Mouse (Mus musculus) kidney, adult 2 months (tissue): ENCODE results near the gene Cyp4f16.

Experiments used
- CTCF ChIP-seq: fragments of 200-500 bp; conservative IDR thresholded peaks from 2 replicates; pipeline ENCODE4 v1.5.1; 2011; ENCODE audit warnings: low read depth, mild to moderate bottlenecking, control low read depth, low read length, moderate library complexity, mixed read lengths; ENCODE audit not compliant: insufficient read depth, insufficient read length
- POLR2A ChIP-seq: fragments of 200-500 bp; IDR thresholded peaks from one replicate; pipeline ENCODE4 v1.6.1; 2011; ENCODE audit warnings: low read depth, low read length, control low read depth

DNA sequence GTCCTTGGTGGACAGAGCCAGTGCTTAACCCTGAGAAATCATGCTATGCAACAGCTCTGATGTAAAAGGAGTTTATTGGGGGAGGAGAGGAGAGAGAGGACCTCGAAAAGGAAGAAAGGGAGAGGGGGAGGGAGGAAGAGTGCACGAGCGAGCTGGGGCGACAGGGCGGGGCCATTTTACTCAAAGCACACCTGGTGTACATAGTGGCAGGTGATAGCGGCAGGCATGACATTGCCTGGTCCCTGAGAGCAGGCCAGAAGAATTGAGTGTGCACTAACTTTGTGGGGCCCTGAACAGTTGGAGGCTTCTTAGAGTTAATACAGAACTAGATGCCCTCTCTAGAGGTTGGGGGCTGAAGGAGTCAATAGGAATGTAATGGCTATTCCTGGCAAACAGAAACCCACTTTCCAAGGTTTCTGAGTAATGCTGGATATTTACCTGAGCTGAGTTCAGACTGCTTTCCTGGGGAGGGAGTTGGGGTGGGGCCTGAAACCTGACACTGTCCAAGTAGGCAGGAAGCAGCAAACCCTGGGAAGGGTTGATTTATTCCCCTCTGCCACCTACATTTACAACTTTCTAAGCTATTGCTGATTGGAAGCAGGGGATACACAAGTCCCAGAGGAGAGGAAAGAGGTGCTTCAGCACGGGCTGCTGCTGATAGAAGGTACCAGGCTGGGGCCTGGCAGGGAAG, 41.3 kb downstream of the Cyp4f16 start:
- no peak for TF ChIP-seq CTCF
- TF ChIP-seq POLR2A: no peak
